In the genomic region with DNA sequence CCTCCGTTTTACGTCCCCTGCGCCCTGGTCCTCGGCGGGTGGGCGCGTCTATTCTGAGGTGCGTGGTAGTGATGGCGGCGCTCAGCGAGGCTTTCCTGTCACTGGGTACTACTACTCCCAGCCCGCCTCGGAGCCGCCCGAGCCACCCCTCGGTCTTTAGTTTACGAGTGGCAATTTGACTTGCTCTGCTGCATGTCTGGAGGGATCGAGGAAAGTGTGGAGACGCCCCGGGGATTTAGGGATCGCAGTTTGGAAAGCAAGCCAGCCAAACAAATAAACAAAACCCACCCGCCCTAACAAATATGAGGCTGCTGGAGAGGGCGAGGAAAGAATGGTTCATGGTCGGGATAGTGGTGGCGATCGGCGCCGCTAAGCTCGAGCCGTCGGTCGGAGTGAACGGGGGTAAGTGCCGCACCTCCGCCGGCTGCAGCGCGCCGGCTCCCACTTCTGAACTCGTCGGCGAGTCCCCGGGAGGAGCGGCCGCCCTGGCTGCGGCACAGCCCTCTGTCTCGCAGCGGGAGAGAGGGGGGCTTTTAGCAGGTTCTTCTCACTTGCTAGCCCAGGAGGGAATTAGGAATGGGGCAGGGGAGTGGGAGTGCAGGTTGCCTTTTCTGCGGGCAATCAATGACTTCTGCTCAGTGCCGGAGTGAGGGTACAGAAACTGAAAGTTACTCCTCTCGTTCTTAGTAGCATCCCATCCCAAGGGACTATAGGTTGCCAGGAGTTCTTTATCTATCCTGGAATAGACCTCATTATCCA, we compare ENCODE assay signal across 8 mouse cellular contexts. TPM values are rescaled to one million over a fixed set of nuclear protein-coding genes. Genes with fewer than 3 reads are reported as not detected.
A peak's percentile ranks its signal among the peaks of the same experiment; 100 is the strongest.
DNase-seq lines count a peak whose midpoint lies in the region; ATAC-seq and TF ChIP-seq lines count a peak whose summit lies in the region.

Gene Slc10a7 (plus strand): TSS at position 74 of the 759 bp plus-strand sequence.

- WGBS in hindbrain, postnatal 0 days, result under 1% methylated on average over 51 of the region's 51 CpGs

- ATAC-seq in common myeloid progenitor, adult 5-6 weeks (replicated peaks; ENCODE audit: low read depth, poor library complexity, severe bottlenecking), result peak; percentile 77
- ATAC-seq in hindbrain, postnatal 0 days, result peak; percentile 96

- intact Hi-C loops in gastrocnemius, adult 2 months (cut with DNase I), result loop anchor here (5.0 kb wide), 5 partner anchors 38 to 313 kb away; partner anchors contain the start of gene Lsm6

- no peaks in the 10 kb centered on the region for H3K27me3 ChIP-seq in hindbrain, postnatal 0 days (ENCODE audit: insufficient read depth, low read length)
- H3K27me3 ChIP-seq in megakaryocyte, embryonic 14.5 days (replicated peaks), result no peaks in the 10 kb centered on the region

- peak within 1 kb of the TSS; percentile 98 for H3K9ac ChIP-seq in hindbrain, postnatal 0 days (replicated peaks; ENCODE audit: low read length)

- H3K4me2 ChIP-seq in hindbrain, postnatal 0 days (ENCODE audit: low read depth, low read length), result peak within 1 kb of the TSS; percentile 92

- H3K27ac ChIP-seq in gastrocnemius, adult 2 months, result peak within 1 kb of the TSS; percentile 96
- peak within 1 kb of the TSS; percentile 98 for H3K27ac ChIP-seq in hindbrain, postnatal 0 days

- DNase-seq in ZHBTc4 (ENCODE audit: low read depth, low spot score), result peak; percentile 96
- peak; percentile 88 for DNase-seq in gastrocnemius, adult 2 months
- peak; percentile 93 for DNase-seq in hindbrain, postnatal 0 days (ENCODE audit: low spot score)
- peak; percentile 61 to 91 for DNase-seq in left cerebral cortex, adult 9 months (ENCODE audit: low spot score in 2 of 2)
- DNase-seq in right cerebral cortex, adult 2 months (ENCODE audit: low spot score in 2 of 2), result peak; percentile 90 to 91
- peak; percentile 34 for DNase-seq in urinary bladder, postnatal 10 days (ENCODE audit: low spot score)

- H3K4me3 ChIP-seq in gastrocnemius, adult 2 months, result peak within 1 kb of the TSS; percentile 100
- H3K4me3 ChIP-seq in hindbrain, postnatal 0 days (ENCODE audit: low read length), result peak within 1 kb of the TSS; percentile 89
- peak within 1 kb of the TSS; percentile 99 for H3K4me3 ChIP-seq in megakaryocyte, embryonic 14.5 days (replicated peaks)

- 0 out of 2 replicates have a peak, but pooled peaks cover 8% of the 10 kb centered on the region for H3K4me1 ChIP-seq in hindbrain, postnatal 0 days (ENCODE audit: insufficient read depth, low read length)
- H3K4me1 ChIP-seq in megakaryocyte, embryonic 14.5 days, result peaks cover 20% of the 10 kb centered on the region

- TF ChIP-seq CTCF in gastrocnemius, adult 2 months (IDR thresholded peaks at IDR 0.05), result no peak
- TF ChIP-seq CTCF in hindbrain, postnatal 0 days (IDR thresholded peaks at IDR 0.05; ENCODE audit: low read depth), result no peak

- no peaks in the 10 kb centered on the region for H3K36me3 ChIP-seq in hindbrain, postnatal 0 days (ENCODE audit: insufficient read depth, low read length)
- peaks cover 30% of the 10 kb centered on the region for H3K36me3 ChIP-seq in megakaryocyte, embryonic 14.5 days (replicated peaks; ENCODE audit: low read length)

- no peaks in the 10 kb centered on the region for H3K9me3 ChIP-seq in hindbrain, postnatal 0 days (ENCODE audit: low read length)
- H3K9me3 ChIP-seq in megakaryocyte, embryonic 14.5 days, result no peaks in the 10 kb centered on the region

RNA-seq across cellular contexts. Expression of gene Slc10a7, which starts in this region (rescaled TPM):
- total RNA-seq in common myeloid progenitor, adult 5-6 weeks (2017), result 16.2 and 21.1 TPM in 2 replicates
- 1 to 10 TPM; 6.7 to 6.9 TPM for total RNA-seq in gastrocnemius, adult 2 months (2021)
- 6.9 and 10.5 TPM in 2 replicates for total RNA-seq in hindbrain, postnatal 0 days (2014; rRNA removed)
- polyA plus RNA-seq in hindbrain, postnatal 0 days (2015; fragmentation: Nextera tagmentation; extraction: Ambion mirVana), result 6.9 and 7.3 TPM in 2 replicates
- polyA plus RNA-seq in megakaryocyte, embryonic 14.5 days (2012; ENCODE audit: insufficient read depth, low replicate concordance), result 1.3 and 3.7 TPM in 2 replicates

Comparison
In these comparisons a context has a peak if more than half of its experiments do, and no peak if none do; other contexts are left out.
1. Peak in every context shown above with its lines: DNase-seq, ATAC-seq, H3K4me3 ChIP-seq and H3K27ac ChIP-seq.
2. DNase-seq: peak in every context shown above with its lines; median percentile 96 in ZHBTc4; 93 in hindbrain, postnatal 0 days; 90 in right cerebral cortex, adult 2 months; 88 in gastrocnemius, adult 2 months; 76 in left cerebral cortex, adult 9 months; 34 in urinary bladder, postnatal 10 days.